ENCODE assay signal across 8 mouse cellular contexts in the genomic region with DNA sequence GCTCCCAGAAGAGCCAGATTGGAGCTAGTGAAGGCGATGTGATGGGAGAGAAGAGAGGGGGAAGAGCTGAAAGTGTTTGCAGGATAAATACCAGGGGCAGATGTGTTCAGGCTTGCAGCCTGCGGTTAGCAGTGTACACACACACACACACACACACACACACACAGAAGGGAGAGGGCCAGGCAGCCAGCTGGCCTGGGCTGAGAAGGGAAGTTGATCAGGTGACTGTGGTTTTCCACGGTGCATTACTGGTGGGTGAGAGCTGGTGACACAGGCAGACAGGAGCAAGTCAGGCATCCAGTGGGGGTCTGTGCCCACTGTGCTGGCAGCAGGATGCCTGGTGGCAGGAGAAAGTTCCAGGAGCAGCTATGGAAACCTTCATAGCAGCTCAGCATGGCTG.
A peak's percentile ranks its signal among the peaks of the same experiment; 100 is the strongest.
DNase-seq lines count a peak whose midpoint lies in the region; ATAC-seq and TF ChIP-seq lines count a peak whose summit lies in the region.

No protein-coding gene starts in this region.

- WGBS in neural tube, embryonic 14.5 days: 58% methylated on average over 3 of the region's 3 CpGs
- 37% methylated on average over 3 of the region's 3 CpGs for WGBS in lung, embryonic 14.5 days
- 25% methylated on average over 3 of the region's 3 CpGs for WGBS in stomach, embryonic 16.5 days

- H3K4me3 ChIP-seq in neural tube, embryonic 14.5 days (ENCODE audit: low read depth, low read length): no peak overlapping the region
- no peak overlapping the region for H3K4me3 ChIP-seq in lung, embryonic 14.5 days (ENCODE audit: low read depth, low read length)
- no peak overlapping the region for H3K4me3 ChIP-seq in stomach, embryonic 16.5 days (replicated peaks; ENCODE audit: low read length)

- H3K9ac ChIP-seq in neural tube, embryonic 14.5 days (replicated peaks; ENCODE audit: low read depth, low read length): no peak overlapping the region
- no peak overlapping the region for H3K9ac ChIP-seq in lung, embryonic 14.5 days
- H3K9ac ChIP-seq in stomach, embryonic 16.5 days (ENCODE audit: low read length): no peak overlapping the region

- H3K4me2 ChIP-seq in neural tube, embryonic 14.5 days (ENCODE audit: low read depth, low read length): no peak overlapping the region
- H3K4me2 ChIP-seq in lung, embryonic 14.5 days: no peak overlapping the region
- H3K4me2 ChIP-seq in stomach, embryonic 16.5 days (ENCODE audit: low read depth, low read length): no peak overlapping the region

- no peak overlapping the region for H3K27ac ChIP-seq in neural tube, embryonic 14.5 days (ENCODE audit: low read depth, low read length)
- no peak overlapping the region for H3K27ac ChIP-seq in lung, embryonic 14.5 days (ENCODE audit: low read depth)
- H3K27ac ChIP-seq in stomach, embryonic 16.5 days (ENCODE audit: low read length): no peak overlapping the region

- DNase-seq in cerebellum, adult 11-12 months: no peak
- DNase-seq in neural tube, embryonic 10.5 days (ENCODE audit: extremely low spot score, low spot score): no peak
- peak; percentile 27 for DNase-seq in lung, embryonic 14.5 days
- no peak for DNase-seq in cerebellum, postnatal 36 days

- no peaks in the 10 kb centered on the region for H3K27me3 ChIP-seq in neural tube, embryonic 14.5 days (ENCODE audit: control insufficient read depth, insufficient read depth, low read length)
- no peaks in the 10 kb centered on the region for H3K27me3 ChIP-seq in lung, embryonic 14.5 days (ENCODE audit: insufficient read depth, low read length)
- H3K27me3 ChIP-seq in stomach, embryonic 16.5 days (ENCODE audit: control insufficient read depth, insufficient read depth, low read length): no peaks in the 10 kb centered on the region

- peak; percentile 42; the same call in 1 of the 2 replicates for ATAC-seq in cerebellum, adult (ENCODE audit: insufficient number of reproducible peaks, low FRiP score, low TSS enrichment)
- peak; percentile 49; the same call in 1 of the 2 replicates for ATAC-seq in neural tube, embryonic 14.5 days (ENCODE audit: low read depth)
- no peak; the same call in 1 of the 2 replicates for ATAC-seq in lung, embryonic 14.5 days (ENCODE audit: insufficient read depth)
- ATAC-seq in stomach, embryonic 16.5 days (ENCODE audit: insufficient read depth, low FRiP score): peak; percentile 68
- ATAC-seq in megakaryocyte-erythroid progenitor cell, adult 5-6 weeks (replicated peaks; ENCODE audit: low FRiP score, low TSS enrichment, poor library complexity, severe bottlenecking): no peak

- TF ChIP-seq CTCF in lung, embryonic 14.5 days (IDR thresholded peaks at IDR 0.05; ENCODE audit: low read depth): no peak

- no peaks in the 10 kb centered on the region for H3K9me3 ChIP-seq in neural tube, embryonic 14.5 days (ENCODE audit: control insufficient read depth, low read length)
- no peaks in the 10 kb centered on the region for H3K9me3 ChIP-seq in lung, embryonic 14.5 days (ENCODE audit: low read depth, low read length)
- no peaks in the 10 kb centered on the region for H3K9me3 ChIP-seq in stomach, embryonic 16.5 days (replicated peaks; ENCODE audit: control insufficient read depth, low read length)

- H3K4me1 ChIP-seq in neural tube, embryonic 14.5 days (ENCODE audit: control insufficient read depth, insufficient read depth, low read length): no peaks in the 10 kb centered on the region
- H3K4me1 ChIP-seq in lung, embryonic 14.5 days (ENCODE audit: insufficient read depth): no peaks in the 10 kb centered on the region
- H3K4me1 ChIP-seq in stomach, embryonic 16.5 days (ENCODE audit: control insufficient read depth, insufficient read depth, low read length): peaks cover 4% of the 10 kb centered on the region; the same call in 1 of the 2 replicates

- H3K36me3 ChIP-seq in neural tube, embryonic 14.5 days (ENCODE audit: control insufficient read depth, insufficient read depth, low read length): no peaks in the 10 kb centered on the region
- H3K36me3 ChIP-seq in lung, embryonic 14.5 days (ENCODE audit: insufficient read depth): 0 out of 2 replicates have a peak, but pooled peaks cover 5% of the 10 kb centered on the region
- H3K36me3 ChIP-seq in stomach, embryonic 16.5 days (ENCODE audit: control insufficient read depth, insufficient read depth, low read length): no peaks in the 10 kb centered on the region

Comparison
In these comparisons a context has a peak if more than half of its experiments do, and no peak if none do; other contexts are left out.
1. ATAC-seq: peak in cerebellum, adult (single experiment), neural tube, embryonic 14.5 days (single experiment) and stomach, embryonic 16.5 days (single experiment); none in lung, embryonic 14.5 days (single experiment) and megakaryocyte-erythroid progenitor cell, adult 5-6 weeks (single experiment).